Mouse (Mus musculus) macrophage (primary cell): ENCODE results near the gene Enpp5. TPM values are rescaled to one million over a fixed set of nuclear protein-coding genes. Genes with fewer than 3 reads are reported as not detected.

Experiments used
- H3K27ac ChIP-seq: fragments of 350-480 bp; formaldehyde crosslinking; 2 replicates; pipeline ENCODE4 v1.9.0; 2021
- H3K36me3 ChIP-seq: fragments of 350-480 bp; formaldehyde crosslinking; 2 replicates; pipeline ENCODE4 v1.9.0; 2021; ENCODE audit errors: inconsistent target
- H3K4me3 ChIP-seq: fragments of 350-480 bp; formaldehyde crosslinking; 2 replicates; pipeline ENCODE4 v1.9.0; 2021; ENCODE audit errors: inconsistent target
- H3K79me2 ChIP-seq: fragments of 350-480 bp; formaldehyde crosslinking; 2 replicates; pipeline ENCODE4 v1.9.0; 2021; ENCODE audit errors: inconsistent target
- WGBS: methylation state at CpG from one replicate; pipeline ENCODE4 v1.1.7; 2026; ENCODE audit warnings: inconsistent platforms; ENCODE audit not compliant: missing documents; 5-methylcytosine and 5-hydroxymethylcytosine counted together
- polyA plus RNA-seq: library from polyadenylated mRNA; stranded (reverse); fragments of 250-400 nt; gene quantifications from 3 replicates; pipeline ENCODE4 v1.2.4, GENCODE M21; 2018; ENCODE audit warnings: inconsistent platforms
- total RNA-seq, 78 experiments: library from RNA; depleted of rRNA; stranded (reverse); fragments of 250-400 nt; gene quantifications; 1 replicate in 9 of 78; 2 replicates in 24 of 78; 3 replicates in 43 of 78; 4 replicates in 2 of 78; pipeline ENCODE4 v1.2.4; 2018; ENCODE audit warnings: inconsistent platforms in 56 of 78

The Enpp5 gene
- 1 to 10 TPM in 1 of 26 experiments, not detected in 25; 6.2 TPM for total RNA-seq (2018; cell fraction: chromatin; rRNA removed)
- under 1 TPM in 20 of 26 experiments, not detected in 6; 0.03 to 0.39 (median 0.10) TPM for total RNA-seq (2018; cell fraction: cytosol; rRNA removed)
- under 1 TPM in 10 of 26 experiments, not detected in 16; 0.16 to 0.79 (median 0.37) TPM for total RNA-seq (2018; cell fraction: nucleus; rRNA removed)
- 0.07 to 0.25 TPM in 2 of 3 replicates, not detected in the other for polyA plus RNA-seq

DNA sequence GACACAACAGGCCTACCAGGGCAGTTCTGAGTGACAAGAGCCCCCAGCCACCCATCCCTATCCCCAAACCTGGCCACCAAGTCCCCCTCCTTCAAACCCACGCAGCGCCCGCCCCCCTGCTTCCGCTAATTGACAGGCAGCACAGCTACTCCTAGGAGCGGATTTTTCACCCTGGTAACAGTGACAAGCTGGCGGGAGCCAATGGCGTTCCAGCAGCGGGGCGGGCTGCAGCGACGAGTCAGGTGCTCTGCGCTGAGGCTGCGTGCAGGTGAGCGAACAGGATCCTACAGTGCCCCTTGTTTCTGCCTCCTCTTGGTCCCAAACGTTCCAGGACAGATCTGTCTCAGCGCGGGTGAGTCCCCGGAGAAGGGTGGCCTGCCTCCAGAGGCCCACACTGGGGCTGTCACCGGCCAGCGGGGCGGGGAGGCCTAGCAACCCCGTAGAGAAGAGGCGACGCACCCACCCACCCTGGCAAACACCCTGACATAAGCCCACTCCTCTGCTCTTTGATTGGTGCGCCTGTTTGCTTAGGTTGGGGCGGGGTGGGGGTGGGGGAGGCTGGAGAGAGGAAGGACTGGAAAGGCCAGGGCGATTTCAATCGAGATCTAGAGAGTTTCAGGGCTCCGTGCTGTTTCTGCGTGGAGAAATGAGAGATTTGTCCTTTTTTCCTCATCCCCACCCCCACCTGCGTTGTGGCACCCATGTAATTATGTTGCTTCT lies at the start of gene Enpp5:
Gene Enpp5, plus strand, starts transcription at position 183 of the 720 bp plus-strand sequence.
- Histone ChIP-seq H3K79me2 (no peaks in the 10 kb centered on the region), H3K36me3 (no peaks in the 10 kb centered on the region), H3K4me3 (no peak within 1 kb of the TSS), H3K27ac (no peak within 1 kb of the TSS)
- 5% methylated on average over 24 of the region's 31 CpGs for WGBS

DNA sequence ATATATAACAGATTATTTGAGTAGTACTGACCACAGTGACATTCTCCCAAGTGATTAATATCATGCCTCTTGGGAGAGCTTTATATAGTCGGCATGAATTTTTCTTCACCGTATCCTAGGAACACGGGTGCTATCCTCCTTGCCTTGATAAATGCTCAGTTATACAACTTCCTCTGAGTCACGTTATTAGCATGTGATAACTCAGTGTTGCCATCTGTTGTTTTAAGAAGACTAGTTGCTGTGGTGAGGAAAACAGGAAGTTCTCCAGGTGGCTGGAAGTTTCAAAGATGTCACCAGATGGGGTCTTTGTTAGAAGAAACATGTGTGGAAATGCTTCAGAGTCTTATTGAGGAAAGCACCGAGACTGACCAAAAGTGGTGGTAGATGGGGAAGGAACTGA lies 49.0 kb upstream of the Enpp5 start:
- H3K79me2 ChIP-seq, result no peaks in the 10 kb centered on the region
- H3K36me3 ChIP-seq, result no peaks in the 10 kb centered on the region
- 19% methylated on average over 5 of the region's 5 CpGs for WGBS
- no peak overlapping the region for H3K4me3 ChIP-seq
- H3K27ac ChIP-seq, result no peak overlapping the region

DNA sequence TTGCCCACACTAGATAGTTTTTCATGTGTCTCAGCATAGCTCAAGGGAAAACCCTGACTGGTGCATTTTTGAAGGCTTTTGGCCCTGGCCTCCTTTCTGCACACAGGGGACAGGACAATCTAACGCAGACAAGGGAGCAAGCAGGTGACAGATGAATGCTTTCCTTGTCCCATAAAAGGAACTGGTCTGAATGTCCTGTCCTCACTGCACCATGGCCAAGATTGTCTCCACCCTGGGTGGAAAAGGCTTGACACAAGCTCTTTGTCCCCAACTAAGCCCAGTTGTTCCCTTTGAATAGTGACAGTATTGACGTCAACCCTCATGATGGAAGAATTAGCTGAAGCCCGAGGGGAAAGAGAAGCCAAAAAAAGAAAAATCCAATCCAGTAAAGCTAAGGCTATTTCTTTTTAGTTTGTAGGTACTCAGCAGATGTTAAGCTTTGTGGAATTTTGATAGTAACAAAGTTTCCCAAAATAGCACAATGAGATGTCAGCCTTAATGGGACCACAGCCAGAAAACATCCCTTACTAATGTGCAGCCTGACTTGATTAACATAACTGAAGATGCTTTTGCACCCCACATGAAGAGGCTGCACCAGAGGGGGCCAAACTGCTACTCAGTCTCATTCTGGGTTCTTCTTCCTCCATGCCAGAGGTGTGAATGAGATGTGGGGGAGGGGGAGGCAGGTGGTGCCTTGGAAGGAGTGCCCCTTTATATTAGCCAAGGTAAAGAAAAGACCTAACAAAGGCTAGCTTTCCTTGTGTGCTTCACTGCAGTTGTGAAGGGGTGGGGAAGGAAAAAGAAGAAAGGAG lies 47.6 kb upstream of the Enpp5 start:
- Histone ChIP-seq H3K79me2 (no peaks in the 10 kb centered on the region), H3K36me3 (no peaks in the 10 kb centered on the region)
- WGBS, result 93% methylated on average over 3 of the region's 3 CpGs

DNA sequence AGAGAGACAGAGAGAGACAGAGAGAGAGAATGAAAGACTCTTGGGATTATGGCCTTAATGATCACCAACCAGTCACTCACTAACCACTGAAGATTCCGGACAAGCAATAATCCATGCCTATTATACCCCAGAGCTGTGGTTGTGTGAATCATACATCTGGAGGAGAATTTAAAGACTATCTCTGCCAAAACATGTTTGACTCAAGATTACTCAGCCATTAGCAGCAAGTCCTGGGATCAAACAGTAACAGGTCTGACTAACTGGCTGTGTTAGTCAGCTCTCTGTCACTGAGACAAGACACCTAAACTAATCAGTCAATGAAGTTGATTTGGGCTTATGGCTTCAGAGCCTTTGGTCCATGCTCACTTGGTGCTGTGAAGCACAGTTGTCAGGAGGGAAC lies 43.6 kb upstream of the Enpp5 start:
- no peak overlapping the region for H3K4me3 ChIP-seq
- no peak overlapping the region for H3K27ac ChIP-seq
- no peaks in the 10 kb centered on the region for H3K79me2 ChIP-seq
- no peaks in the 10 kb centered on the region for H3K36me3 ChIP-seq
- 91% methylated on average over 1 of the region's 1 CpGs for WGBS

More for the DNA sequence above, 47.6 kb upstream of the Enpp5 start:
- Histone ChIP-seq H3K4me3 (no peak overlapping the region), H3K27ac (no peak overlapping the region)

DNA sequence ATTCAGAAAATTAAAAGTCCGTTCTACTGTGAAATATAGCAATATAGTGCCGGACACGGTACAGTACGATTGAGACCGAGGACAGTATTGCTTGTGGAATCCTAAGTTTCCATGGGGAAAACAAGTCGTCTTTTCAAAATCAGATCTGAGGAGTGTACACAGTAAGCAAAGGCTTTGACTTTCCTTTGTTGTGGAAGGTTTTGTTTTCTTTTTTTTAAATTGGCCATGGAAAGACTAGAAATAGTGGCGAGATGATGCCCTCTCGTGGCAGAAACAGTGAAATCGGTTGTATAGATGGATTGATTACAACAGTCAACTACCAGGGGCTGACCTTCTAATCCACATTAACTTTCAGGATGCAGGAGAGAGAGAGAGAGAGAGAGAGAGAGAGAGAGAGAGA lies 40.0 kb upstream of the Enpp5 start:
- WGBS, result 67% methylated on average over 9 of the region's 9 CpGs
- no peaks in the 10 kb centered on the region for H3K79me2 ChIP-seq
- H3K27ac ChIP-seq, result no peak overlapping the region
- no peak overlapping the region for H3K4me3 ChIP-seq
- no peaks in the 10 kb centered on the region for H3K36me3 ChIP-seq

DNA sequence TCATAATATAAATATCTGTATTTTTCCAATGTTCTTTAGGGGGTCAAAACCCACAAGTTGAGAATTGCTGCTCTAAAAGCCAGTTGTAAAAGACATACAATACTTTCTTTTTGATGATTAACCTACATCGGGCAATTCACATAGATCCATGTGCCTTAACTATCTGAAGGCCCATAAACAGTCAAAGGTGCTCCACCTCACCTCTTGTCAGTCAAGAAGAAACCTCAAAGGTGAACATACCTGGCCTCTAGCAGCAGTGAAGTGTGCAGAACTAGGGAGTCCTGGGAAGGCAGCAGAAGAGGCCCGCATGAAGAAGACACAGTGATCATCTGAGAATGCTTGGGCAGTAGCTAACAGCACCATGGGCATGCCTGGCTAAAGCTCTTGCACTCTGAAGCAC lies 38.2 kb upstream of the Enpp5 start:
- 100% methylated on average over 2 of the region's 2 CpGs for WGBS
- no peaks in the 10 kb centered on the region for H3K36me3 ChIP-seq
- no peak overlapping the region for H3K27ac ChIP-seq
- no peaks in the 10 kb centered on the region for H3K79me2 ChIP-seq
- no peak overlapping the region for H3K4me3 ChIP-seq

DNA sequence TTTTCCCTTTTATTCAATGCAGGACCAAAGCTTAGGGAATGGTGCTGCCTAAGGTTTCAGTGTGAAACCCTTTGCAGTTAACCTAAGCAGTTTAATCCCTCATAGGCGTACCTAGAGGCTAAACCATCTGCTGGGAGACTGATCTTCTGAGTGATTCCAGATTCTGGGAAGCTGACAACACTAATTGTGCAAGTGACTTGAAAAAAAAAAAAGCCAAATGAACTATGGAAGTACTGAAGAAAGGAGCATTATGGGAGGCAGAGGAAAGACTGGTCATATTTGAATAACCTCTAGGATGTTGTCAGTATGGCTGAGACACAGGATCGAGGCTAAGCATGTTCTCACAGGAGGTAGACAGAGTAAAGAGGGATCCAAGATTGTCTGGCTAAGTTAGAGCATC lies 36.3 kb upstream of the Enpp5 start:
- Histone ChIP-seq H3K36me3 (no peaks in the 10 kb centered on the region), H3K79me2 (no peaks in the 10 kb centered on the region), H3K4me3 (no peak overlapping the region), H3K27ac (no peak overlapping the region)
- WGBS, result 85% methylated on average over 2 of the region's 2 CpGs

DNA sequence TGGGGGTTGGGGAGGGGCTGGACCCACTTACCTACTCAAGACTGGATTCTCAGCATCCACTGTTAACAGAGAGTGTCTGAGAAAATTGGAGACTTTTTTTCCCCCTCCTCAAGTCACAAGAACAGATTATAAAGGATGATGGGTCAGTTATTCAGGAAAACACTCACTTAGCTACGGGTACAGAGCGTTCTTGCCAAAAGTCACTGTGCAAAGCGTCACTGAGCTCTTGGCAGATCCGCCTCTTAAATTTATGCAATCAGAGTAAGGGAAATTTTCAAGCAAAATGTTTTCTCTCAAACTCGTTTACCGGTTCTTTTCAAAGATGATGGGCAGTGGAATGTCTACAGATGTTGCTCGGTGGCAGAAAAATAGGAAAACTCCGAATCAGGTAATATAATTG lies 35.8 kb upstream of the Enpp5 start:
- H3K79me2 ChIP-seq, result no peaks in the 10 kb centered on the region
- no peaks in the 10 kb centered on the region for H3K36me3 ChIP-seq
- no peak overlapping the region for H3K27ac ChIP-seq
- WGBS, result 94% methylated on average over 8 of the region's 8 CpGs
- H3K4me3 ChIP-seq, result no peak overlapping the region

DNA sequence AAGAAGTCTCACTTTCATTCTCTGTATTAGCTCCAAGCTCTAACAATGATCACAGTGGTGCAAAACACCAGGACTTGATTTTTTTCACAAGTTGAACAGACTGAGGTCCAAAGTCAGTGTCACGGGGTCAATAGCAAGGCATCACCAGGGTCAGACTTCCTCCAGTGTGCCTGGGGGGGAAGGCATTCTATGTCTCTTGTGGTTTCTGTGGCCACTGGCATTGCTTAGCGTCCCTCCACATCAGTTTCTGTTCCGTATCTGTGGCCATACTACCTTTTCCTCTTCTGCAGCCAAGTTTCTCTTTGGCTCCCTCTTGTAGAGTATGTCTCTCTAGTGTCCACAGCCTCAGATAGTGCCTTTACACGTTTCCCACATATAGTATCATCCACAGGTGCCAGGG lies 25.2 kb upstream of the Enpp5 start:
- Histone ChIP-seq H3K36me3 (no peaks in the 10 kb centered on the region), H3K27ac (no peak overlapping the region), H3K4me3 (no peak overlapping the region), H3K79me2 (no peaks in the 10 kb centered on the region)
- WGBS, result 4% methylated on average over 4 of the region's 4 CpGs

DNA sequence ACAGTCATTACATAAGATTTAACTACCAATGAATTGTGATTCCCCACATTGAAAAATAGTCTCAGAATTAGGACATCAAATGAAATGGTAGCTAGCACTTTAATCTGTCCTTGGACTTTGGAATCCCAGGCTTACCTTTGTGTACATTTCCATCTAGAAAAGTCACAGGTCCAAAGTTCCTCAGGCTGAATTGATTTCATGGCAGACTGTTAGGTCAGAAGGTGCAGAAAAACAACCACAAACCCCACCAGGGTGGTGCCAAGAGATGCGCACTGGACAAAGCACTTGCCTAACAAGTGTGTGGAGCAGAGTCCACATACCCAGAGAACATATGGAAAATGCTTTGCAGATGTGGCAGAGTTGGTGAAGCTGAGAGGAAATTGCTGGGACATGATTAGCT lies 21.5 kb upstream of the Enpp5 start:
- 80% methylated on average over 1 of the region's 1 CpGs for WGBS
- Histone ChIP-seq H3K4me3 (no peak overlapping the region), H3K27ac (no peak overlapping the region), H3K79me2 (no peaks in the 10 kb centered on the region), H3K36me3 (no peaks in the 10 kb centered on the region)

DNA sequence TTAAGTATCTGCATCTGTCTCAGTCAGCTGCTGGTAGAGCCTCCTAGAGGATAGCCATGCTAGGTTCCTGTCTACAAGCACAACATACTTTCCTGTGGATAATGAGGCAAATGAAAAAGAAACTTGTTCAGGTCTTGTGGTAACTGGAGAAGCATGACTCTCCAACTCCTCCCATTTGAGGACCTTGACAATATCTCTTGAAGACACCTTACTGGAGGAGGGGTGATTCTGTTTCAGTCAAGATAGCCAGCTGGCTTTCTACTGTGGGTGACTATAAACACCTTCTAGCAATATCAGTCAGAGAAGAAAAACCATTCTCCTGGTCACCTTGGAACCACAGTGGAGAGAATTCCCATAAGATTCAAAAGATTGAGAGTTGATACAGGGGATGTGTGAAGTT lies 20.5 kb upstream of the Enpp5 start:
- Histone ChIP-seq H3K27ac (no peak overlapping the region), H3K4me3 (no peak overlapping the region), H3K36me3 (no peaks in the 10 kb centered on the region), H3K79me2 (no peaks in the 10 kb centered on the region)

DNA sequence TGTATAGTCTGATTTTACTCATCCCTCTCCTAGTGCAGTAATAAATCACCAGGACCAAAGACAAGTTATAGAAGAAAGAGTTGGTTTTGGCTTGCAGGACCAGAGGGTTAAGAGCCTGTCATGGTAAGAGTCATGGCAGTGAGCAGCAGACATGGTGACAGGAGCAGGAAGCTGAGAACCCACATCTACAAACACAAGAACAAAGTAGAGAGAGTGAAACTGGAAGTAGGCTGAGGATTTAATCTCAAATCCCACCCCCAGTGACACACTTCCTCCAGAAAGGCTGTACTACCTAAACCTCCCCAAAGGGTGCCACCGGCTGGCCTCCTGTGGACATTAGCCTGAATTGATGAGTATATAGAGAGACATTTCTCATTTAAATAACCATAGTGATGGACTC lies 17.8 kb upstream of the Enpp5 start:
- Histone ChIP-seq H3K27ac (no peak overlapping the region), H3K79me2 (no peaks in the 10 kb centered on the region), H3K36me3 (no peaks in the 10 kb centered on the region), H3K4me3 (no peak overlapping the region)
- 90% methylated on average over 1 of the region's 1 CpGs for WGBS

DNA sequence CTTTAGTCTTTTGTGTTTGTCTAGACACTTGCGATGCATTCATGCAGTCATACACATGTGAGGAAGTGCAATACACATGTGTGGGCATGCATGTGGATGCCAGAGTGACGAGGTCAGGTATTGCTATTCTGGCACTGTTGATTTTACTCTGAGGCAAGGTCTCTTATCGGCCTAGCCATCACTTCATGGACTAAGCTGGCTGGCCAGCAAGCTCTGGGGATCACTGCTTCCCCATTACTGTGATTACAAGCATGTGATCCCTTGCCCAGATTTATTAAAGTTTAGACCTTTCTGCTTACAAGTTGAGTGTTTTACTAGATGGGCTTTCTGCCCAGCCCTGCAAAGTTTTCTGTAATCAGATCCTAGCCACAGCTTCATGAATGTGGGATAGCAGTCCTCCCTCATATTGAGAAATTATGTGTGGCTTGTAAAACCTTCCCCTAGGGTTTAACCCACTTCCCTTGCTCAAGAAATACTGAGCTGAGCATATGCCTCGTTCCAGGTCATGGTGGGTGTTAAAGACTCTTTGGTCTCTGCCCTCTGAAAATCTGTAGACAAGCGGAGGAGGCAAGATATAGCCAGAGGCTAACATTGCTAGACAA lies 17.2 kb upstream of the Enpp5 start:
- Histone ChIP-seq H3K79me2 (no peaks in the 10 kb centered on the region), H3K27ac (no peak overlapping the region), H3K36me3 (no peaks in the 10 kb centered on the region), H3K4me3 (no peak overlapping the region)
- WGBS, result 83% methylated on average over 5 of the region's 5 CpGs

DNA sequence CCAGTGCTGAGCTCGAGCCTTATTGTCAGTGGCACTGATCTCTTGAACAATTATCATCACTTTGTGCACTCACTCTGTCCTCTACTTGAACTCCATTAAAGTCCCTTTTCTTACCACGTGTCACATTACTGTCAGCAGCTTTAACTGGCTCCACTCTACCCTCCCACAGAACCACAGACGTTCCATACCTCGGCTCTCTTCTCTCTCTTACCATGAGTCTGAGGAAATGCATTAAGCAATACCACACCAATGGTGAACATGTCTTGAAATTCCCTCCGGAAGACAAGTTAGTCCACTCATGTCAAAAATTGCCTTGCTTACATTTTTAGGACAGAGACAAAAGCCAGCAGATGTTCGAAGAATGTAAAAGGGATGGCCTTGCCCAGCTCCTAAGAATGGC lies 9.7 kb upstream of the Enpp5 start:
- WGBS, result 60% methylated on average over 6 of the region's 6 CpGs
- Histone ChIP-seq H3K79me2 (no peaks in the 10 kb centered on the region), H3K4me3 (no peak overlapping the region), H3K36me3 (no peaks in the 10 kb centered on the region), H3K27ac (no peak overlapping the region)

DNA sequence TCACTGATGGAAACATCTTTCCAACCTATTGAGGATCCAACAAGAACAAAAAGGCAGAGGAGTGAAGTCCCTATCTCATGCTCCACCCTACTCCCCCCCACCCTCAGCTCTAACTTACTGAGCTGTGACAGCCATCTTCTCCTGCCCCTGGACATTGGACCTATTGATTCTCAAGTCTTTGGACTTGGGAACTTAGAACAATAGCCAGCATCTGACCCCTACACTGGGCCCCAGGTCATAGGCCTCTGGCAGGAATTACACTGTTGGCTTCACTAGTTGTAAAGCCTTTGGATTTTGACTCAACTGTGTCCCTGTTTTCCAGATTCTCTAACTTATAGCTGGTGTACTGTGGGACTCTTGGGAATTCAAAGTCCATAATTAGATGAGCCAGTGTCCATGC lies 6.9 kb upstream of the Enpp5 start:
- no peaks in the 10 kb centered on the region for H3K36me3 ChIP-seq
- no peaks in the 10 kb centered on the region for H3K79me2 ChIP-seq
- no peak overlapping the region for H3K27ac ChIP-seq
- H3K4me3 ChIP-seq, result no peak overlapping the region
